Mouse (Mus musculus): ENCODE measurements around the gene Depdc5. TPM values are rescaled to one million over a fixed set of nuclear protein-coding genes. Genes with fewer than 3 reads are reported as not detected.
A peak's percentile ranks its signal among the peaks of the same experiment; 100 is the strongest.
"Not testable (repeated sequence)": the region's sequence is repeated elsewhere in the genome, so short reads cannot be mapped to it uniquely, and the experiment has no call there.

Gene Depdc5
- total RNA-seq, 2 experiments from 2014 or later: 65.8 to 76.7 TPM

- no peak for DNase-seq (ENCODE audit: low spot score in 2 of 2)
Measured at GRCm38 (mm10) chr5:33028656-33029055, 165.2 kb downstream of the Depdc5 start.

GRCm38 (mm10) chr5:33030425-33031175 lies 167.1 kb downstream of the Depdc5 start:
- DNase-seq (ENCODE audit: low spot score in 2 of 2): no peak

GRCm38 (mm10) chr5:33032036-33032773 lies 168.7 kb downstream of the Depdc5 start:
- DNase-seq (ENCODE audit: low spot score in 2 of 2): no peak

- peak; percentile 83 to 86 for DNase-seq (ENCODE audit: low spot score in 2 of 2)
Measured at GRCm38 (mm10) chr5:33033121-33033520, 169.6 kb downstream of the Depdc5 start.

- DNase-seq (ENCODE audit: low spot score in 2 of 2): not testable (repeated sequence)
Measured at GRCm38 (mm10) chr5:33033633-33034032, 170.1 kb downstream of the Depdc5 start.

GRCm38 (mm10) chr5:33034100-33034499 lies 170.6 kb downstream of the Depdc5 start:
- DNase-seq (ENCODE audit: low spot score in 2 of 2): no peak

- DNase-seq (ENCODE audit: low spot score in 2 of 2): no peak
Measured at GRCm38 (mm10) chr5:33034916-33035315, 171.4 kb downstream of the Depdc5 start.

GRCm38 (mm10) chr5:33038656-33039509 lies 175.4 kb downstream of the Depdc5 start:
- no peak for DNase-seq (ENCODE audit: low spot score in 2 of 2)

- peak; percentile 67 to 70 for DNase-seq (ENCODE audit: low spot score in 2 of 2)
Measured at GRCm38 (mm10) chr5:33039510-33039911, 176.0 kb downstream of the Depdc5 start.

- DNase-seq (ENCODE audit: low spot score in 2 of 2): not testable (repeated sequence)
Measured at GRCm38 (mm10) chr5:33040735-33041134, 177.2 kb downstream of the Depdc5 start.

- DNase-seq (ENCODE audit: low spot score in 2 of 2): no peak
Measured at GRCm38 (mm10) chr5:33043397-33043796, 179.9 kb downstream of the Depdc5 start.

Other genes starting within 250 kb of the Depdc5 start
- 10 to 100 TPM; 61.4 to 65.8 TPM for gene Pisd, start 78.1 kb upstream of the Depdc5 start, total RNA-seq (2021)
- not detected for gene Gm20671, start 36.6 kb upstream of the Depdc5 start, total RNA-seq (2021)
- 10 to 100 TPM; 36.3 to 39.8 TPM for gene Prr14l, start 9.4 kb upstream of the Depdc5 start, total RNA-seq (2021)
- gene Ywhah, start 155.1 kb downstream of the Depdc5 start, total RNA-seq (2021): 1,000 to 10,000 TPM; 1,087 to 1,156 TPM
- not detected for gene Slc5a1, start 240.5 kb downstream of the Depdc5 start, total RNA-seq (2021)